Mouse (Mus musculus) bone marrow macrophage, adult 2 months (primary cell): ENCODE results near the gene Ldhal6b.
A peak's percentile ranks its signal among the peaks of the same experiment; 100 is the strongest.

ENCODE experiments used
- CTCF ChIP-seq: IDR thresholded peaks from 2 replicates; pipeline ENCODE4 v1.5.1; 2012; ENCODE audit warnings: low read depth, mild to moderate bottlenecking, low read length, moderate library complexity
- POLR2A ChIP-seq: IDR thresholded peaks from 2 replicates; pipeline ENCODE4 v1.6.1; 2012; ENCODE audit warnings: mild to moderate bottlenecking, low read depth, low read length, borderline replicate concordance

GRCm38 (mm10) chr17:5397148-5398007 lies 21.2 kb downstream of the Ldhal6b start:
- TF ChIP-seq POLR2A: no peak
- peak; percentile 91 for TF ChIP-seq CTCF
